Mouse (Mus musculus) adrenal gland, adult 18-20 months (tissue): Measurements from ENCODE around the gene Syt16. TPM values are rescaled to one million over a fixed set of nuclear protein-coding genes. Genes with fewer than 3 reads are reported as not detected.

Experiments used
- DNase-seq, 2 experiments: peaks; one replicate each; pipeline ENCODE4 v3.0.0; 2021 to 2022; ENCODE audit warnings: low spot score in 2 of 2
- long read RNA-seq, 2 experiments: library from polyadenylated mRNA; stranded (forward); transcript quantifications; one replicate each; pipeline ENCODE4 v2.0.0; 2021
- total RNA-seq, 2 experiments: library from RNA; stranded (reverse); gene quantifications; 1 replicate in 1 of 2; 2 replicates in 1 of 2; pipeline ENCODE4 v1.2.3; 2021

Gene Syt16
- total RNA-seq, result under 1 TPM; 0.30 to 0.32 TPM
- long read RNA-seq, experiment 1, partial matches to known transcripts, result 0 of 1 reads
- long read RNA-seq, experiment 1, other reads (novel, unspliced or antisense), result 1 of 1 reads
- long read RNA-seq, experiment 2, partial matches to known transcripts, result 1 of 2 reads
- long read RNA-seq, experiment 2, other reads (novel, unspliced or antisense), result 1 of 2 reads

GRCm38 (mm10) chr12:73997297-73998127, at the start of gene Syt16:
Gene Syt16 (plus strand): TSS chr12:73997661.
- no peak for DNase-seq

- no peak for DNase-seq
These were observed 49.0 kb upstream of the Syt16 start for GRCm38 (mm10) chr12:73948415-73948814.

GRCm38 (mm10) chr12:73949318-73950058, 48.0 kb upstream of the Syt16 start:
- DNase-seq, result peak; percentile 34 to 42

DNA sequence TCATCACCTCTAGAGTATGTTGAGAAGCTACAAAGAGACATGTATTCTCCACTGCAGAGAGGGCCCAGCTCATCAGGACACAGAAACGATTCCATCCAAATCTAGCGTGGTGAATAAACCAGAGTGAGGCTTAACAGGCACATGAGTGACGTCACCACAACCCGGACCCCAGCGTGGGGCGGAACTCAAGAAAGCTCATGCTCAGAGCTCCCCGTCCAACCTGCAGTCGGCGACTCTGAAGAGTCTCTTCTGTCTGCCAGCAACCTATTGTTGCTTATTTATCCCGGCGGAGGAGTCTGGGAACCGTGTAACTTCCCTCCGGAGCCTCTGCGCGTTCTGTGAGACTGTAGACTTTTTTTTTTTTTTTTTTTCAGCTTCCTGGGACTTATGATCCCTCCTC, 44.6 kb upstream of the Syt16 start:
- DNase-seq, result no peak

DNA sequence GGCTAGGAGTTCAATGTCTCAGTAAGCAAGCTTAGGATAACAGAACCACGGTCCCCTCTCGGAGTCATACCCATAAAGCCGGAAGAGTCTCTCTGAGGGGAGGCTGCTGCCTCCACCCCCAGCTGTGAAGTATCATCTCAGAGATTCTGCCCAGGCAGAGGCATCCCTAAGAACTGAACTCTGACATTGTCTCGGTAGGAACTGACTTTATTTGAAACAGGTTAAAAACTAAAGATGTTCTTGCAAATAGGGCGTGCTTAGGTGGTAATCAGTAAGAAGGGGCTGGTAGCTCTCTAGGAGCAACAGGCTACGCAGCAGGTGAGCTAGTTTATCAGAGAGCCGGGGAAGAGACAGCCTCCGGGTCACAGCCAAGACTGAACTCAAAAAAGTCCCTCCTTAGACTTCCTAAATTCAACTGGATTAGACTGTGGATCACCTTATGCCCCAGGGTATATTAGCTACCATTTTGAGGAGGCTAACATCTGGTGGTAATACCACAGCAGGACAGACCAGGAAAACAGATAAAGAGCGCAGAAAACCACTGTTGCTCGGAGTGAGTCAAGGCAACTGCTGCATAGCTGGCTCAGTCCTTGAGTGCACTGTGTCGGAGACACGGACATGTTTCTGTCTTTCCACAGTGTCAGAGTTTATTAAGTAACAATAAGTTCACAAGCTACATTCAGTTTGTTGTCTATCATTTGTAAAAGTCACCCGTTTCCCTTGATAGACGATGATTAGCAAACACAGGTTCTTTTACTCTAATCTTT, 43.9 kb upstream of the Syt16 start:
- no peak for DNase-seq

- no peak for DNase-seq
These were observed 42.7 kb upstream of the Syt16 start for GRCm38 (mm10) chr12:73954785-73955184.

DNA sequence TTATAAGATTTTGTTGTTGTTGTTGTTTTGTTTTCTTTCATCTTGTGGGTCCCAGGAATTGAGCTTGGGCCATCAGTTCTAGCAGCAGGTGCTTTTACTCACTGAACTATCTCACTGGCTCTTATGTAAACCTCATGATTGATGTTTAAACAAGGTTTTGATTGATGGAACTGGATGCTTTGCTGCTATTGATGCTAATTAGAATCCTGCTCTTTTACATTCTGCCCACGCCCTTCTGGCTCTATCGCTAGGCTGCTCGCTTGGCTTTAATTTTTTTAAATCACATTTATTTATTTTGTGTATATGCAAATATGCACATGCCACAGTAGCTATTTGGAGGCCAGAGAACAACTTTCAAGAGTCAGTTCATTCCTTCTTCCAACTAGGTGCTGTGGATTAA, 39.8 kb upstream of the Syt16 start:
- DNase-seq, result no peak

DNA sequence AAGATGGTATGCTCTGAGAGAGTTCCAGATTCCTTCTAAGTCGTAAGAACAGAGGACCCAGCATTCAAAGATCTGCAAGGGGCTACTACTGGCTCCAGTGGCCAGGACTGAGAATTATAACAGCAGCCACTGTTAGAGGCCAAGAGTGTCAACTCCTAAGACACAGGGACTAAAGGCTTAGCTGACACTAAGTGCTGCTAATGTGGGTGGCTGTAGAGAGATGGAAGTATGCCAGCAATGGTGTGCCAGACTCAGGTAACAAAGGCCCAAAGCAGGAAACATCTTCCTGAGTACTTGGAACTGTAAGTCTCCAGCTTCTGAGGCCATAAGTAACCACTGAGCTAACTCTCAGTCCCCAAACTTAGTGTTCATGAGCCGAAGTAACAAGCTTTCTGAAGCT, 38.6 kb upstream of the Syt16 start:
- DNase-seq, result no peak

- DNase-seq, result peak; percentile 97
These were observed 32.9 kb upstream of the Syt16 start, which contains the start of gene Snapc1 for GRCm38 (mm10) chr12:73964291-73965281. Gene Snapc1 (plus strand): TSS chr12:73964481.

DNA sequence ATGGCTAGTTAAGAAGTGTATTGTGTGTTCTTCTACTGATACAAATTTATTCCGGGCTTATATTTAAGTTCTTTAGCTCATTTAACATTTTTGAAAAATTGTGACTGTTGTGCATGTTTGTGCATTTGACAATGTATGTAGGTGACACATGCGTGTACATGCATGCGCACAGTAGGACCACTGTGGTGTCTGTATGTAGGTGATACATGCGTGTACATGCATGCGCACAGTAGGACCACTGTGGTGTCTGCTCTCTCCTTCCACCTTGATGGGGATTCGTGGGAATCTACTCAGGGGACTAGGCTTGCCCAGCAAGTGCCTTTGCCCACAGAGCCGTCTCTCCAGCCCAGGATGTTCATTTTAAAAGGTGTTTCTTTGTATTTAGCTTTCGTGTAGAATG, 28.3 kb upstream of the Syt16 start:
- no peak for DNase-seq

- no peak for DNase-seq
These were observed 22.9 kb upstream of the Syt16 start for GRCm38 (mm10) chr12:73974584-73974983.

GRCm38 (mm10) chr12:73978144-73978543, 19.3 kb upstream of the Syt16 start:
- DNase-seq, result no peak

DNA sequence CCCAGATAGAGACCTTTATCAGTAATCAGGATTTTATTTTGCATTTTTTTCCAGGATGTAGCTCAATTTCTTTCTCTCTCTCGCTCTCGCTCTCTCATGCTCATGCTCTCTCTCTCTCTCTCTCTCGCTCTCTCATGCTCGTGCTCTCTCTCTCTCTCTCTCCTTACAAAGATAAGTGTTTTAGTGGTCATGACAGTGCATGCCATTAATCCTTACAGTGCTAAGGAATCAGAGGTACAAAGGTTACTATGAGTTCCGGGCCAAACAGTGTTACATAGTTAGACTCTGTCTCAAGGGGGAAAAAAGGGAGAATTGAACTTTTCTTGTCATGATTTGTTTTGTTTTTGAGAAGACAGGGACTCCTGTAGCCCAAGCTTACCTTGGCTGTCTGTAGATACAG, 17.8 kb upstream of the Syt16 start:
- DNase-seq, result no peak

DNA sequence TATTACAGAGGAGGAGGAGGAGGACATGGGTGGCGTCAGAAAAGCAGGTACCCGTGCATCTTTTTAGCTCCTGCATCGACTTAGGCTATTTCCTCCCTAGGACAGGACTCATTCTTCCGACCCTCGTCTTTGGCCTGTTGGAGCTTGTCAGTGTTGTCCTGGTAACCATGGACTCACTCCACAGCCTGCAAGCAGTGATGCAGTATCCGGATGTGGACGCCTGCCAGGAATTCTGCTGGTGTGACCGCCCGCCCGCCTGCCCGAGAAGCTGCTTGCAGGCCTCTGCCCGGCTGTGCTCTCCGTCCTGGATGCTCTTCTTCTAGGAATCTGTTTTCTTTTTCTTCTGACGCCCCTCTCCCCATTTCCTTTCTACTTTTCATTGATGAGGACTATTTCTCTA, 14.9 kb upstream of the Syt16 start:
- peak in 1 of 2 experiments; percentile 30 for DNase-seq

DNA sequence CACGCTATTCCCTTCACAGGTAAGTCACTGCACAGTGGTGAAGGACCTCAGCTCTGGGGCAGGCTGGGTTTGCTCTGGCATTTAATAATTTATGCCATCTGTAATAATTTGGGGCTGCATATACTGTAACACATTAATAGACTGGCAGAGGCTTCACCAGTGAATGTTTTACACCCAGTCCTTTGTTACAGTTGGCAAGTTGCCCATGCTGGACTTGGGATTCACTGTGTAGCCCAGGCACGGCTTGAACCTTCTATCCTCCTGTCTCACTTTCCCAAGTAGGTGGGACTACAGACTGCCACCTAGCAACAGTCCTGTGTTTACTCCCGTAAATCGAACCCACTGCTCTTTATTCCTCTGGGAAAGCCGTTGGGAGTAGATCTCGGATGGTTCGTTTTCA, 11.2 kb upstream of the Syt16 start:
- no peak for DNase-seq

DNA sequence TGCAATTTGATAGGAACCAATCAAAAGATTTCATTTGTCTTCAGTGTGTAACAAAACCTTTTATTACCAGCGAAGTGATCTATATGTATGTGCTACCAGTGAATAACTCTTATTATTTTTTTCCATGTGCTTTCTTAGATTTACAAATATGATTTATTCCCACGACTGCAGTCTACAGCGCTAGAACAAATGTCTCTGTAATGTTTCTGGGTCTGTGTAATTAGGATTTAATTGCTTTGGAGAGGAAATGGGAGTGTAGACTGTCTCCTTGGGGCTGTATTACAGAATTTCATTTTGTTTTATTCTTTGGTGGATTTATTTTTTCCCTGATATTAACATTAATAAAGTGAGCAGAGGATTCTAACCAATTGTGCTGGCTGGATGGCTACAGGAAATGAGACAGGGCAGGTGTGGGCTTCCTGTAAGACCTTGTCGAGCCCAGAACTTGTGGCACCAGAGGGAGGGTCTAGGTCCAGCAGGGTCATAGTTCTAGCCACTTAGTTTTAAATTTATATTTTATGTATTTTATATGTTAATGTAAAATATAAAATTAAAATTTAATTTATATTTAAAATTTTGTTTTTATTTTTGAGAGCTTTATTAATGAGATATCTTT, 9.0 kb upstream of the Syt16 start:
- no peak for DNase-seq

GRCm38 (mm10) chr12:73989594-73989993, 7.9 kb upstream of the Syt16 start:
- DNase-seq, result peak; percentile 30 to 53

GRCm38 (mm10) chr12:73996906-73997296, 560 bp upstream of the Syt16 start:
- DNase-seq, result no peak

GRCm38 (mm10) chr12:73998128-73998456, 631 bp downstream of the Syt16 start:
- DNase-seq, result no peak

- DNase-seq, result no peak
These were observed 5.0 kb downstream of the Syt16 start for GRCm38 (mm10) chr12:74002449-74002848.
